In genomic region chr12:73952879-73953278, GRCm38 (mm10) we compare ENCODE assay signal across 8 mouse cellular contexts. TPM values are rescaled to one million over a fixed set of nuclear protein-coding genes. Genes with fewer than 3 reads are reported as not detected.
DNase-seq lines count a peak whose midpoint lies in the region; ATAC-seq and TF ChIP-seq lines count a peak whose summit lies in the region.

No protein-coding gene starts in this region.

- H3K9me3 ChIP-seq in kidney, embryonic 15.5 days (replicated peaks), result no peaks in the 10 kb centered on the region

- peaks cover 17% of the 10 kb centered on the region for H3K4me1 ChIP-seq in kidney, embryonic 15.5 days

- peak; percentile 26; the same call in 1 of the 2 replicates for TF ChIP-seq CTCF in layer of hippocampus, adult 2 months (conservative IDR thresholded peaks at IDR 0.05)

- intact Hi-C loops in gastrocnemius, postnatal 14 days (cut with DNase I; ENCODE audit: low total_unique reads), result no loop called here

- no peak overlapping the region for H3K9ac ChIP-seq in kidney, embryonic 15.5 days

- no peak overlapping the region for H3K27ac ChIP-seq in layer of hippocampus, adult 2 months
- no peak overlapping the region for H3K27ac ChIP-seq in kidney, embryonic 15.5 days

- 18% methylated on average over 15 of the region's 15 CpGs for WGBS in kidney, embryonic 15.5 days

- H3K27me3 ChIP-seq in kidney, embryonic 15.5 days, result 0 out of 2 replicates have a peak, but pooled peaks cover 3% of the 10 kb centered on the region

- peak overlapping the region; percentile 65 for H3K4me2 ChIP-seq in kidney, embryonic 15.5 days

- DNase-seq in layer of hippocampus, adult 2 months (ENCODE audit: low spot score in 2 of 2), result no peak
- DNase-seq in layer of hippocampus, postnatal 14 days (ENCODE audit: low spot score in 2 of 2), result no peak
- DNase-seq in cerebellum, adult 18-20 months, result peak; percentile 39 to 44
- DNase-seq in gastrocnemius, postnatal 14 days, result peak; percentile 8
- DNase-seq in lung, postnatal 10 days, result peak; percentile 57
- DNase-seq in retina, postnatal 1 day, result peak; percentile 75
- no peak for DNase-seq in urinary bladder, postnatal 4 days (ENCODE audit: low spot score in 2 of 2)

- peaks cover 5% of the 10 kb centered on the region; the same call in 1 of the 2 replicates for H3K36me3 ChIP-seq in kidney, embryonic 15.5 days

- ATAC-seq in kidney, embryonic 15.5 days (replicated peaks; ENCODE audit: low FRiP score), result peak; percentile 72

- peak overlapping the region; percentile 46 for H3K4me3 ChIP-seq in layer of hippocampus, adult 2 months
- peak overlapping the region; percentile 40 for H3K4me3 ChIP-seq in kidney, embryonic 15.5 days (replicated peaks)

RNA-seq across cellular contexts. Expression of gene Snapc1, which starts 11.4 kb away (rescaled TPM):
- 10 to 100 TPM; 34.5 to 35.7 TPM for total RNA-seq in layer of hippocampus, adult 2 months (2021)
- total RNA-seq in layer of hippocampus, postnatal 14 days (2021), result 10 to 100 TPM; 26.6 to 30.0 TPM
- 1 to 10 TPM; 3.6 to 5.0 TPM for total RNA-seq in gastrocnemius, postnatal 14 days (2021)
- 19.8 and 20.2 TPM in 2 replicates for polyA plus RNA-seq in kidney, embryonic 15.5 days (2015; fragmentation: Nextera tagmentation; extraction: Ambion mirVana)

RNA-seq across cellular contexts. Expression of gene Gm49321, which starts 15.4 kb away (rescaled TPM):
- 10 to 100 TPM; 12.7 to 13.8 TPM for total RNA-seq in layer of hippocampus, adult 2 months (2021)
- total RNA-seq in layer of hippocampus, postnatal 14 days (2021), result 10 to 100 TPM; 10.2 to 11.3 TPM
- total RNA-seq in gastrocnemius, postnatal 14 days (2021), result 1 to 10 TPM; 1.3 to 2.5 TPM
- 10.5 and 12.3 TPM in 2 replicates for polyA plus RNA-seq in kidney, embryonic 15.5 days (2015; fragmentation: Nextera tagmentation; extraction: Ambion mirVana)

RNA-seq across cellular contexts. Expression of gene Syt16, which starts 44.6 kb away (rescaled TPM):
- total RNA-seq in layer of hippocampus, adult 2 months (2021), result 10 to 100 TPM; 51.5 to 56.6 TPM
- 10 to 100 TPM; 58.9 to 71.0 TPM for total RNA-seq in layer of hippocampus, postnatal 14 days (2021)
- total RNA-seq in gastrocnemius, postnatal 14 days (2021), result not detected
- 0.73 and 0.84 TPM in 2 replicates for polyA plus RNA-seq in kidney, embryonic 15.5 days (2015; fragmentation: Nextera tagmentation; extraction: Ambion mirVana)

RNA-seq across cellular contexts. Expression of gene Hif1a, which starts 51.7 kb away (rescaled TPM):
- 10 to 100 TPM; 56.1 to 57.8 TPM for total RNA-seq in layer of hippocampus, adult 2 months (2021)
- 10 to 100 TPM; 59.0 to 65.7 TPM for total RNA-seq in layer of hippocampus, postnatal 14 days (2021)
- 10 to 100 TPM; 20.9 to 21.3 TPM for total RNA-seq in gastrocnemius, postnatal 14 days (2021)
- 76.4 and 83.3 TPM in 2 replicates for polyA plus RNA-seq in kidney, embryonic 15.5 days (2015; fragmentation: Nextera tagmentation; extraction: Ambion mirVana)

Comparison
In these comparisons a context has a peak if more than half of its experiments do, and no peak if none do; other contexts are left out.
1. DNase-seq: peak in cerebellum, adult 18-20 months (2 of 2), gastrocnemius, postnatal 14 days (single experiment), lung, postnatal 10 days (single experiment) and retina, postnatal 1 day (single experiment); none in layer of hippocampus, adult 2 months (0 of 2), layer of hippocampus, postnatal 14 days (0 of 2) and urinary bladder, postnatal 4 days (0 of 2).
2. RNA of gene Snapc1, which starts 11.4 kb away (total RNA-seq): 34.5 to 35.7 TPM in layer of hippocampus, adult 2 months and 26.6 to 30.0 TPM in layer of hippocampus, postnatal 14 days; 3.6 to 5.0 TPM in gastrocnemius, postnatal 14 days; every median in the first group is over 4 times any median in the second.
3. RNA of gene Syt16, which starts 44.6 kb away (total RNA-seq): 58.9 to 71.0 TPM in layer of hippocampus, postnatal 14 days and 51.5 to 56.6 TPM in layer of hippocampus, adult 2 months; not detected in gastrocnemius, postnatal 14 days; every median in the first group is over 10 times any median in the second.